ENCODE assay signal across 12 mouse cellular contexts in the genomic region with DNA sequence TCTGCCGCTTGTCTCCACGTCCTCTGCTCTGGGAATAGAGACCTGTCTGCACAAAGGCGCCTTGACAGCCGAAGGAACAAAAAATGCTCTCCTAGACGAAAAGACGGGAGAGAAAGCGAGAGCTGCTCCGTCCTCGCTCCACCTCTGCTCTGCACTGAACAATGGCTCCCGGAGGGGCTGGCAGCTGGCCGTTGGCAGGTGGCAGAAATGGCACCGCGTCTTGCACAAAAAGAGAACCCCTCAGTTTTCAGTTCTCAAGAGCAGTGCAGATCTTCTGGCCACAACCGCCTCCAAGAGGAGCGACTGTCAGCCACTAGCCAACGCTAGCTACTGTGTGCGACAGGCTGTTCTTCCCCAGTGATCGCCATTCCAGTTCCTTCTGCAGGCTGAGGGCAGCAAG.
A peak's percentile ranks its signal among the peaks of the same experiment; 100 is the strongest.
DNase-seq lines count a peak whose midpoint lies in the region; ATAC-seq lines count a peak whose summit lies in the region.
"Had no signal": no experiment of that assay in that cellular context is flagged by ENCODE, and none has a peak within 500 bp of the region (broad histone marks: within the 10 kb centered on the region; RNA-seq: fewer than 3 reads in every experiment).

No protein-coding gene starts in this region.

- H3K36me3 ChIP-seq in heart, embryonic 12.5 days, result no peaks in the 10 kb centered on the region
- no peaks in the 10 kb centered on the region for H3K36me3 ChIP-seq in hindbrain, embryonic 13.5 days
- H3K36me3 ChIP-seq in midbrain, embryonic 16.5 days (ENCODE audit: control insufficient read depth, insufficient read depth, low read length), result no peaks in the 10 kb centered on the region
- no peaks in the 10 kb centered on the region for H3K36me3 ChIP-seq in liver, embryonic 12.5 days

- WGBS in heart, embryonic 12.5 days, result 68% methylated on average over 18 of the region's 18 CpGs
- WGBS in hindbrain, embryonic 13.5 days, result 66% methylated on average over 18 of the region's 18 CpGs
- WGBS in midbrain, embryonic 16.5 days, result 57% methylated on average over 18 of the region's 18 CpGs
- WGBS in liver, embryonic 12.5 days (ENCODE audit: insufficient replicate concordance), result 78% methylated on average over 18 of the region's 18 CpGs

- no peak overlapping the region for H3K27ac ChIP-seq in heart, embryonic 12.5 days (ENCODE audit: poor library complexity, severe bottlenecking)
- no peak overlapping the region for H3K27ac ChIP-seq in hindbrain, embryonic 13.5 days
- peak overlapping the region; percentile 11; the same call in 1 of the 2 replicates for H3K27ac ChIP-seq in midbrain, embryonic 16.5 days (ENCODE audit: low read length)
- H3K27ac ChIP-seq in liver, embryonic 12.5 days, result no peak overlapping the region

- H3K4me1 ChIP-seq in heart, embryonic 12.5 days (replicated peaks), result 0 out of 2 replicates have a peak, but pooled peaks cover 8% of the 10 kb centered on the region
- no peaks in the 10 kb centered on the region for H3K4me1 ChIP-seq in hindbrain, embryonic 13.5 days (replicated peaks)
- H3K4me1 ChIP-seq in midbrain, embryonic 16.5 days (ENCODE audit: control insufficient read depth, insufficient read depth, low read length), result no peaks in the 10 kb centered on the region
- H3K4me1 ChIP-seq in liver, embryonic 12.5 days, result no peaks in the 10 kb centered on the region

- no peak for ATAC-seq in heart, embryonic 12.5 days (ENCODE audit: insufficient number of reproducible peaks, low FRiP score)
- no peak for ATAC-seq in hindbrain, embryonic 13.5 days (ENCODE audit: low FRiP score)
- ATAC-seq in midbrain, embryonic 16.5 days, result no peak
- ATAC-seq in megakaryocyte-erythroid progenitor cell, adult 5-6 weeks (replicated peaks; ENCODE audit: low FRiP score, low TSS enrichment, poor library complexity, severe bottlenecking), result no peak
- no peak for ATAC-seq in liver, embryonic 12.5 days

- H3K9me3 ChIP-seq in heart, embryonic 12.5 days (replicated peaks), result 0 out of 2 replicates have a peak, but pooled peaks cover 10% of the 10 kb centered on the region
- H3K9me3 ChIP-seq in hindbrain, embryonic 13.5 days, result peaks cover 4% of the 10 kb centered on the region; the same call in 1 of the 2 replicates
- H3K9me3 ChIP-seq in midbrain, embryonic 16.5 days (replicated peaks; ENCODE audit: control insufficient read depth, low read length, poor library complexity, severe bottlenecking), result no peaks in the 10 kb centered on the region
- H3K9me3 ChIP-seq in liver, embryonic 12.5 days (replicated peaks), result no peaks in the 10 kb centered on the region

- no peak for DNase-seq in heart, adult 9 months (ENCODE audit: low spot score in 2 of 2)
- DNase-seq in cerebellum, postnatal 36 days, result peak; percentile 12 to 14
- no peak for DNase-seq in urinary bladder, adult 18-20 months (ENCODE audit: low spot score in 2 of 2)
- DNase-seq: embryo, embryonic 11 days; kidney, postnatal 25 days; retina, postnatal 1 day; thymus, adult 2 months had no signal

- H3K9ac ChIP-seq in heart, embryonic 12.5 days, result no peak overlapping the region
- no peak overlapping the region for H3K9ac ChIP-seq in hindbrain, embryonic 13.5 days
- no peak overlapping the region for H3K9ac ChIP-seq in midbrain, embryonic 16.5 days (ENCODE audit: low read depth, low read length)
- H3K9ac ChIP-seq in liver, embryonic 12.5 days, result no peak overlapping the region

- peak overlapping the region; percentile 20 for H3K4me2 ChIP-seq in heart, embryonic 12.5 days
- peak overlapping the region; percentile 20 for H3K4me2 ChIP-seq in hindbrain, embryonic 13.5 days
- H3K4me2 ChIP-seq in midbrain, embryonic 16.5 days (ENCODE audit: low read length), result peak overlapping the region; percentile 37; the same call in 1 of the 2 replicates
- no peak overlapping the region for H3K4me2 ChIP-seq in liver, embryonic 12.5 days

- no peaks in the 10 kb centered on the region for H3K27me3 ChIP-seq in heart, embryonic 12.5 days (replicated peaks)
- H3K27me3 ChIP-seq in hindbrain, embryonic 13.5 days, result no peaks in the 10 kb centered on the region
- no peaks in the 10 kb centered on the region for H3K27me3 ChIP-seq in midbrain, embryonic 16.5 days (ENCODE audit: control insufficient read depth, insufficient read depth, low read depth, low read length)
- no peaks in the 10 kb centered on the region for H3K27me3 ChIP-seq in liver, embryonic 12.5 days (replicated peaks)

- H3K4me3 ChIP-seq in heart, embryonic 12.5 days, result no peak overlapping the region
- H3K4me3 ChIP-seq in hindbrain, embryonic 13.5 days, result no peak overlapping the region
- no peak overlapping the region for H3K4me3 ChIP-seq in midbrain, embryonic 16.5 days (ENCODE audit: low read depth, low read length)
- H3K4me3 ChIP-seq in liver, embryonic 12.5 days, result no peak overlapping the region

Comparison
In these comparisons a context has a peak if more than half of its experiments do, and no peak if none do; other contexts are left out.
1. DNase-seq: peak in cerebellum, postnatal 36 days (2 of 2); none in heart, adult 9 months (0 of 2) and urinary bladder, adult 18-20 months (0 of 2).